Mouse (Mus musculus) brain, embryonic 14.5 days (tissue): ENCODE measurements around the gene Klhl21. TPM values are rescaled to one million over a fixed set of nuclear protein-coding genes. Genes with fewer than 3 reads are reported as not detected.
A peak's percentile ranks its signal among the peaks of the same experiment; 100 is the strongest.

Experiments
- DNase-seq: peaks from one replicate; pipeline ENCODE4 v3.0.0-alpha.2; 2011; ENCODE audit warnings: low read depth
- CTCF ChIP-seq: fragments of 200-500 bp; IDR thresholded peaks from 2 replicates; pipeline ENCODE4 v1.5.1; 2012; ENCODE audit warnings: inconsistent platforms, mild to moderate bottlenecking, moderate library complexity, borderline replicate concordance; ENCODE audit not compliant: insufficient read depth, insufficient read length; ENCODE audit errors: extremely low read depth
- POLR2A ChIP-seq: fragments of 200-500 bp; IDR thresholded peaks from 2 replicates; pipeline ENCODE4 v1.6.1; 2012; ENCODE audit warnings: mild to moderate bottlenecking, inconsistent platforms, borderline replicate concordance; ENCODE audit not compliant: poor library complexity, insufficient read depth, insufficient read length, severe bottlenecking; ENCODE audit errors: extremely low read depth
- polyA plus RNA-seq: library from polyadenylated mRNA; depleted of rRNA; stranded (reverse); fragments of >200 nt; gene quantifications from 2 replicates; pipeline ENCODE4 v1.2.3, GENCODE M21; 2012

Gene Klhl21
- polyA plus RNA-seq, 1 experiment, result 5.0 TPM

- TF ChIP-seq POLR2A (no peak), CTCF (no peak)
- DNase-seq, result no peak
Measured at GRCm38 (mm10) chr4:151986650-151987049, 22.0 kb upstream of the Klhl21 start.

DNA sequence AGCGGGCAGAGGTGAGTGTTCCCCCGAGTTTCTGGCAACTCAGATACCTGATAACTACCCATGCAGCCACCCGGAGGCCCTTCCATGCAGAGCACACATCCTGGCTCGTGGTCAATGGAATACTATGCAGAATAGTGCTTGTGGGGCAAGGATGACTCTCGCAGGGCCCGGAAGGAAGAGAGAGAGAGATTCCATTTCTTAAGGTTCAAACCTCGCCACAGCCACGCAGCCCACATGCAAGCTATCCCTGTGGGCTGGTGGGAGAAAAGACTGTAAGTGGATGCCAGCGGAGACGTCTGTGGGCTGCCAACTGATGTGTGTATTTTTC, 20.6 kb upstream of the Klhl21 start:
- DNase-seq, result peak; percentile 57
- TF ChIP-seq CTCF (no peak), POLR2A (no peak)

DNA sequence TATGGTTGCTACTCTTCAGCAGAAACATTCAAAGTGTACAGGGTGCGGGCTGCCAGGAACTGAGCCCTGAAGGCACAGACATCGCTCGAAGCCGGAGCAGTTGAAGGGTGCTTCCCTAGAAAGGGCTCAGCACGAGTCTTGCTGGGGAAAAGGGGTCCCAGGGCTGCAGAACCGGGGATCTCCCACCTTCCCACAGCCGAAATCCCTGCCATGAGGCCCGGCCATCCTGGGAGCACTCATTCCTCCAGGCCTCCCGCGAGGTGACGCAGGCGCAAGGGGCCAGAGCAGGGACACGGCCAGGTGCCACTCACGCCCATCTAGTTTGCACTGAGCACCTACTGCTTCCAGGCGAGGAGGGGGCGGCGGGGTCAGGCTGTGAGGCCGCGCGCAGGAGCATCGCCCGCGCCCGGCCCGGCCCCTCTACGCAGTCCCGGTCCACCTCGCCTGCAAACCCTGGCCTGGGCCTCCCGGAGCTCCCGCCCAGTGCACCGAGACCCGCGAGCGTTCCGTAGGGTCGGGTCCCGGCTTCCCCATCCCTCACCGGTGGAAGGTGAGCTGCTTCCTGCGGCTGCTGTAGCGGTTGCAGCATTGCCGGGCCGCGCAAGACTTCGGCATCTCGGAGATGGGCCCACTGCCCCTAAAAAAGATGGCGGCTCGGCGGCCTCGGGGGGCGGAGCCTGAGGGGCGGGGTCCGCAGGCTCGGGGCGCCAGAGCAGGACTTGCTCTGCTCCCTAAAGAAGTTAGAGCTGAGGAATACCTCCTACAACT, 20.1 kb upstream of the Klhl21 start, which contains the start of gene Thap3:
Thap3 (minus strand) TSS at position 656 of the 768 bp plus-strand sequence.
- peak; percentile 87 for DNase-seq
- TF ChIP-seq CTCF (no peak), POLR2A (peak; percentile 53; the same call in 1 of the 2 replicates)

GRCm38 (mm10) chr4:151989110-151989488, 19.5 kb upstream of the Klhl21 start:
- no peak for DNase-seq
- TF ChIP-seq CTCF (no peak), POLR2A (no peak)

DNA sequence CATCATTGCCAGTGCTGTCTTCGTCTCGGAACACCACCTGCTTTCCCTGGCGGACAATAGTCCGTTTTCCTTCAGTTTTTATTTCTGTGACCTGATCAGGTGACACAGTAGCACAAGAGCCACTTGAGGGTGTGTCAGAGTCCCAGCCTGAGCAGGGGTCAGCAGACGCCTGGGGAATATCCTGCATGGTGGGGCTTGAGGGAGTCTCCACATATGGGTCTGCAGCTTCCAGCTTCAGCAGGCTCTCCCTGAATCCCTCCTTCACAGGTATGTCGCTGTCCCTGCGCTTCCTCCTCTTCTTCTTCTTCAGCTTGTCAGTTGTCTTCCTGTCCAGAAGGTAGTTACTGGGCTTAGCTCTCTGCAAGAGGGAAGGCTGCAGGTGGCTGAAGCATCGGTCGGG, 16.5 kb upstream of the Klhl21 start:
- DNase-seq, result no peak
- no peak for TF ChIP-seq CTCF
- TF ChIP-seq POLR2A, result no peak

GRCm38 (mm10) chr4:151993035-151993434, 15.6 kb upstream of the Klhl21 start:
- no peak for DNase-seq
- no peak for TF ChIP-seq POLR2A
- TF ChIP-seq CTCF, result no peak

- TF ChIP-seq CTCF (no peak), POLR2A (no peak)
- DNase-seq, result peak; percentile 59
Measured at GRCm38 (mm10) chr4:151994228-151995171, 14.1 kb upstream of the Klhl21 start.

- TF ChIP-seq CTCF, result no peak
- peak; percentile 32; the same call in 1 of the 2 replicates for TF ChIP-seq POLR2A
- DNase-seq, result no peak
Measured at GRCm38 (mm10) chr4:151995371-151996172, 13.0 kb upstream of the Klhl21 start.

GRCm38 (mm10) chr4:151996173-151996950, 12.2 kb upstream of the Klhl21 start, which contains the start of gene Phf13:
Gene Phf13, minus strand, starts transcription at chr4:151996258.
- no peak for TF ChIP-seq CTCF
- peak; percentile 77 for TF ChIP-seq POLR2A
- peak; percentile 100 for DNase-seq

DNA sequence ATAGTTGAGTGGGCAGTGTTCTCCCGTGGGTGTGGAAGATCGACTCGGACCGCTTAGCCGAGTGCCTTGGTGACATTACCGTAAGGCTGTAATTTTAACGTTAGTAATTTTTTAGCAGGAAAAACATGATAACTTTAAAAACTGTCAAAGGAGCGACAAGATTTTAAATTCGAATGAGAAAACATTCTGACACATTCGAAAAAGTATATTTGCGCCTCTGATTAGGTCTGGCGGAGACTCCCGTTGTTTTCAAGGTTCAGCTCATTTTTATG, 11.7 kb upstream of the Klhl21 start:
- DNase-seq, result no peak
- TF ChIP-seq POLR2A (no peak), CTCF (no peak)

- no peak for DNase-seq
- TF ChIP-seq CTCF, result no peak
- no peak for TF ChIP-seq POLR2A
Measured at GRCm38 (mm10) chr4:151997701-151998100, 10.9 kb upstream of the Klhl21 start.
